Mouse (Mus musculus) left cerebral cortex, adult 9 months (tissue): Measurements from ENCODE around the gene Cxcr6.
A peak's percentile ranks its signal among the peaks of the same experiment; 100 is the strongest.
"Not testable (repeated sequence)": the region's sequence is repeated elsewhere in the genome, so short reads cannot be mapped to it uniquely, and the experiment has no call there.

ENCODE experiments used
- DNase-seq, 2 experiments: peaks; one replicate each; pipeline ENCODE4 v3.0.0; 2022; ENCODE audit warnings: low spot score in 2 of 2

Gene Cxcr6

DNA sequence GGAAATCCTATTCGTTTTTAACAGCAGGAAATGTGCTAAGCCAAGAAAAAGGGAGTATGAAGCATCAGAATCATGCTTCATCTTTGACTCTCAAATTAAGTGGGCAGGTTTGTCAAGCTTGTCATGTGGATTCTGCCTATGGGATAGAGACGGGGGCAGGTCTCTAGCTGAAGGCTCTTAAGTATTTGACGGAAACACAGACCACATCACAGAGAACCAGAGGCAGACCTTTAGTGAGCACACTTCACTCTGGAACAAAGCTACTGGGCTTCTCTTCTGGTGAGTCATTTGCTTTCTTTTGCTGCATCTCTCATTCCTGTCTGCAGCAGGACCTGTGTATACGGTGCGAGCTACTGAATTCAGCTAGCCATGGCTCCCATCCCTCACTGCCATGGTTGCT, at the start of gene Cxcr6:
Cxcr6 (plus strand) TSS at position 209 of the 400 bp plus-strand sequence.
- no peak for DNase-seq

DNA sequence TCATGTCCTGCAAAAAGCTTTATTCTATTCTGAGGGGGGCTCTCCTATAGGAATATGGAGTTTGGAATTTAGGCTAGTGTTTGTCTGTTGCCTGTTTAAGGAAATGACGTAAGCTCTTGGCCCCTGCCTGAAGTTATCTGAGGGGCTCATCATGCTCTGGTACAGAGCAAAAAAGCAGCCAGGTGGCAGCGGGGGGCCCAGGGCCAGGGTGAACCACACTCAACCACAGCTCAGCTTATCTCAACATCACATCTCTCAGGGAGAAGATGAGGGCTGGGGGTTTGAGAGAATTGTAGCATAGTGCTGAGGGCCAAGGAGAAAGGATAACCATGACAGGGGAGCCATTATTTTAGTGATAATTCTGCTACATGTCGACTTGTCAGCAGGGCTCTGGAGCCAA, 49.5 kb upstream of the Cxcr6 start:
- DNase-seq = no peak

DNA sequence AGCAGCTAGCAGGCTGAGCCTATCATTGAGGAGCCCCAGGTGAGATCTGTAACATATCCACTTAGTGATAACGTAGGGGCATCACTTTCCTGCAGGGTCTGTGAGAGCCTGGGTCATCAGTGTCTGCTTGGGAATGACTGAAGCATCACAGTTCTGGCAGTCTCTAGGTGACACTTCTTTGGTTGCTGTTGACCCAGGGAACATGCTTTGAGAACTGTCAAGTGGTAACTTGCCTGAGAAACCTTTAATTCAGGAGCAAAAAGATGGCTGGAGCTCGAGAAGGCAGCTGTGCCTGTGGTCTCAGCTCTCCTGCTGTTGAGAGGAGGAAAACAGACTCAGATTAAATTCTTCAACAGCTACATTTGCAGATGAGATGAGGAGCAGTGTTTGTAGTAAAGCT, 48.9 kb upstream of the Cxcr6 start:
- no peak for DNase-seq

- DNase-seq = no peak
Measured at GRCm38 (mm10) chr9:123758156-123758555, 48.1 kb upstream of the Cxcr6 start.

DNA sequence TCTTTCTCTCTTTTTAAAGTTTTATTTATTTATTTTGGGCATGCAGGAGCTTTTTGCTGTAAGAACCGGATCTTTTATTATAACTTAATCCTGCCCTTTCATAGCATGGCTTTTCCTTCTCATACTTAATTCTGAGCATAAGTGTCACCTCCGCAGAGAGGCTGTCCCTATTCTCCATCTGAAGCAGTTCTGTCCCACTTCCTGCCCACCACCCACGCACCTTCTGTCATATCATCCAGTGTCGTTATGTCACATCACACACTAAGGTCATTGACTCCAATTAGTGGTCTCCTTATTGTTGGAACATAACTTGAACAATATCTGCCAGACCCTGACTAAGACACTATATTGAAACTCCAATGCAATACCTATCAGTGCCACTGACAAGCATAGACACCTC, 47.6 kb upstream of the Cxcr6 start:
- DNase-seq = no peak

GRCm38 (mm10) chr9:123760806-123761205, 45.5 kb upstream of the Cxcr6 start:
- DNase-seq = no peak

DNA sequence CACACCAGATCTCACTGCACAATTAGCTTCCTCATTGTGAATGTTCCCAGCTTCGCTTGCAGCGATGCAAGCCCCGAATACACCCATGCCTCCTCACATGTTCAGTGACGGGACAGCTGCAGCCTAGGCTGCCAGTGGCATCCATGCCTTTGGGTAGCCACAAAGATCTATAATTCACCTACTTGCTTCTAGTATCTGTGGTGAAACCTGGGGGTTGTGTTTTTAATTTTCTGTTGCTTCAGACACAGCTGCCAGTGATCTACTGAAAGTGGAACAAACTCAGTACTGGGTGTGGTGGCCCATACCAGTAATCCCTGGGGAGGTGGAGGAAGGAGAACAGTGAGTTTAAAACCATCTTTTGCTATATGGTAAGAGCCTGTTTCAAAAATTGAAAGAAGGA, 43.4 kb upstream of the Cxcr6 start:
- DNase-seq = no peak

- no peak for DNase-seq
Measured at GRCm38 (mm10) chr9:123763771-123764170, 42.5 kb upstream of the Cxcr6 start.

GRCm38 (mm10) chr9:123766996-123767395, 39.3 kb upstream of the Cxcr6 start:
- DNase-seq = no peak

DNA sequence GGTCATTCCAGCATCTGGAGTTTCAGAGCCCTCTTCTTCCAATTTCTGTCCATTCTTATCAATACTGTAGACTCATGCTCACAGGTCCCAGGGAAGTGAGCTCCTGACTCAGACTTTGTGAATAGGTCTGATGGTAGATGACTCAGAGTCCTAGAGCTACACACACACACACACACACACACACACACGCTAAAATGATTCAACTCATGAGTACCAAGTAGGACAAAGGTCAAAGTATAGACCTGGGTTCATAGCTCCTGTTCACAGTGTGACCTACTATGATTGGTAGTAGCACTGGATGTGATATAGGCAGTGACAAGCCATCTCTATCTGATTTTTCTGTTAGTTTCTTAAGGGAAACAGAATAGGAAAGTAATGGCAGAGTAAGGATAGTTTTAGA, 37.8 kb upstream of the Cxcr6 start:
- DNase-seq = no peak

GRCm38 (mm10) chr9:123769532-123769931, 36.7 kb upstream of the Cxcr6 start:
- DNase-seq = no peak

DNA sequence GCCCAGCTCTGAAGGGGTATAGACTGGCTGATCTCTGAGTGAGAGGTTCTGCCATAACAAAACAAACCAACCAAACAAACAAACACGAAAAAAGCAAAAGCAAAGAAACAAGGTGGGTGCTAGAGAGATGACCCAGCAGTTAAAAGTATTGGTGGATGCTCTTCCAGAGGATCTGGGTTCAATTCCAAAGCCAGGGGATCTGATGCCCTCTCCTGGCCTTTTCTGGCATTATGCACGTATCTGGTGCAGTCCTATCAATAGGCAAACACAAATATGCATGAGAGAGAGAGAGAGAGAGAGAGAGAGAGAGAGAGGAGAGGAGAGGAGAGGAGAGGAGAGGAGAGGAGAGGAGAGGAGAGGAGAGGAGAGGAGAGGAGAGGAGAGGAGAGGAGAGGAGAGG, 33.0 kb upstream of the Cxcr6 start:
- DNase-seq = not testable (repeated sequence)

DNA sequence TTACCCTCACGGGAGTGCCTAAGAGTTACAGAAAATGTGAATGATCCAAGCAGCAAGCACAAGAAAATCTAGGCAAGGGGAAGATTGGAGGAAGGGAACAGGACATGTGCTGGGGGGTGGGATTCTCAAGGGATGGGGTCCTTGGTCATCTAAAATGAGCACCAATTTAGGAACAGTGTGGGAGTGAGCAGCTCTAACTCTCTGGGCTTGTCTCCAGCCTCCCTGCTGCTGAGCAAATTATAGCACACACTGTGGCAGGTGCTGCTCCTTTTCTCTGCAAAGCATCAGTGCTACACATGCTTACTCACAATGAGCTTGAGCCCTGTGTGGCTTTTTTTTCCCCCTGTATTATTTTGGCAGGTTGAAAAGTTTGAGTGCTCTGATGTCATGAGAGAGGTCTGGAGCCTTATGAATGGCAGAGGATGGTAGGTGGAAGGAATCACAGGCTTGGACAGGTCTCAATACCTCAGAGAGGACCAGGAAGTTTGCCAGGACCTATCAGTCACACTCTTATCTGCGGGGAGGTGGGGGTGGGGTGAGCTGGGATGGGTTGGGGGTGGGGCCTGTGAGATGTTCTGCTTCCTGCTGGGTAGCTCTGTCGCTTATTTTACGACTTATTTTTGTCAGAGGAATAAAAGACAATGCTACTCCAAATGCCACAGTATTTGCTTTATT, 17.3 kb upstream of the Cxcr6 start:
- peak in 1 of 2 experiments; percentile 8 for DNase-seq

- DNase-seq = peak in 1 of 2 experiments; percentile 58
Measured at GRCm38 (mm10) chr9:123796174-123796573, 10.1 kb upstream of the Cxcr6 start.

GRCm38 (mm10) chr9:123801527-123801926, 4.7 kb upstream of the Cxcr6 start:
- no peak for DNase-seq

GRCm38 (mm10) chr9:123802421-123802820, 3.9 kb upstream of the Cxcr6 start:
- DNase-seq = no peak

DNA sequence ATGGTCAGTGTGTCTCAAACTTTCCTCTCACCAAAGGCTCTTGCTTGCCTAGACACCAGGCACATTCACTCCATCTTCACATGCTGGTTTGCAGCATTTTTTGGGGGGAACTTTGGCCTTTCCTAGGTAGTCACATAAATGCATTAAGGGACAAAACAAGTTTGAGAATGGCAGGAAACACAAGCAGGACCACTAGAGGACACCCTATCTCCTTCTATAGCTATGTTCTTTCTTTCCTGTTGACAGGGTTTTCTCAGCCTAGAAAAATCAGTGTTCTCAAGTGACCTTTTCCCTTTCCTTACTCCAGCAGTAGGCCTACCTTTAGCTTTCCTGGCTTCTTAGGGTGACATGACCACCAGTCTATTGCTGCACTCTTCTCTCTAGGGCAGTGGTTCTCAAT, 3.4 kb upstream of the Cxcr6 start:
- no peak for DNase-seq

DNA sequence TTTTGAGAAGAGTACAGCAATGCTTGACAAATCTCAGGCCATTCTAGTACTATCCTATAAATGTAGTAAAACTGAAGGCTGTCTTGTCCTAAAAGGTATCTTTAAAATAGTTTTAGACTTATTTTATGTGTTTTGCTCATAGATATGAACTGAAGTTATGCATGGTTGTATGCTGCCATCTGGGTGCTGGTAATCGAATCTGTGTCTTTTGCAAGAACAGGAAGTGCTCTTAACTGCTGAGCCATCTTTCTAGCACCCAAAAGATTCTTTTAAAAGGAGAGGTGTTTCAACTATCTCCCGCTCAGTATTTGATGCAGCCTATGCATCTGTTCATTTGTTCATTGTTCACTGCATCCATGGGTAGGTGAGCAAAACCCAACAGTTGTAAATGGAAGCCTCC, 1.0 kb upstream of the Cxcr6 start:
- DNase-seq = no peak

- no peak for DNase-seq
Measured at GRCm38 (mm10) chr9:123808583-123808982, 2.3 kb downstream of the Cxcr6 start.

DNA sequence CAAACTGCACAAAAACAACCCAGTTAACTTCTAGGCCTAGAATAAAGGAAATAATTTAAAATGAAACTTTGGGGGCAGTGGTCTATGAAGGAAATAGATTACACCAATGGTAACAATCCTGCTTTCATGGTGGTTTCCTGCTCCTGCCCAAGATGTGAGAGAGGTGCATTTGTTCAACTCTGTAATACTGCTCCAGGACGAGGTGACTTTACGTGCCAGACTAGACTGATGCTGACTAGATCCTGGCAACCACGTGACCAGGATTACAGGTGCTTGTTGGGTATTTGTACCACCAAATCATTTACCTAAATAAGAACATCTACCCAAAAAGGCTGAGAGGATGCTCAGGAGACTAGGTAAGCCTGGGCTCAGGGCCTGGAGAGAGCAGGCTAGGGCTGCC, 5.6 kb downstream of the Cxcr6 start:
- no peak for DNase-seq

GRCm38 (mm10) chr9:123814326-123814725, 8.1 kb downstream of the Cxcr6 start:
- no peak for DNase-seq

DNA sequence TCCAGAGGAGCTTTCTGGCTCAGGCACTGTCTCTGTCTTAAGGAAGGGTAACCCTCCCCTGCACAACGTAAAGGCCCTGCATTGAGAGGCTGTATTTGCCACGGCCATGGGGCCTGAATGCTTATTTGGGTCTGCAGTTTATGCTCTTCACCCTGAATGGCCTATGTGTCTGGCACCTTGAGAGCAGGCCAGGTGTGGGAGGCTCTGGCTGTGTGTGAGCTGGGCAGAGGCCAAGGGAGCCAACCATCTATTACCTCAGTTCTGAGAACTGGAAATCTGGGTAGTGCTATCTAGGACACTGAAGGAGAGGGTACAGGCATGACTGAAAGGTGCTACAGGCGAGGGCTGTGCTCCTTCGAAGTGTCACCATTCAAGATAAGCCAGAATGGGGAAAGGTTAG, 8.5 kb downstream of the Cxcr6 start:
- no peak for DNase-seq

GRCm38 (mm10) chr9:123815444-123815843, 9.2 kb downstream of the Cxcr6 start:
- no peak for DNase-seq

- DNase-seq = no peak
Measured at GRCm38 (mm10) chr9:123815996-123816395, 9.7 kb downstream of the Cxcr6 start.
